Mouse (Mus musculus) heart, embryonic 16.5 days (tissue): ENCODE measurements at regions not wholly inside any gene's neighbourhood (a gene's known extent, or its start where the extent isn't known, plus 50 kb on each side); places are given as distances from the start of the nearest gene placed in this dataset.
A peak's percentile ranks its signal among the peaks of the same experiment; 100 is the strongest.

Source experiments
- ATAC-seq: fragments of 200-750 bp; cut with Nextera tagmentation; replicated peaks from 2 replicates; pipeline ENCODE4 v1.8.0; 2017; ENCODE audit warnings: moderate number of reproducible peaks; ENCODE audit not compliant: insufficient read depth, low FRiP score; ENCODE audit errors: extremely low read depth
- H3K27ac ChIP-seq: fragments of 300-500 bp; sonication (generic); 2 replicates; pipeline ENCODE4 v1.5.1; 2014; ENCODE audit warnings: mild to moderate bottlenecking, low read length, control low read depth, moderate library complexity
- H3K27me3 ChIP-seq: fragments of 300-500 bp; sonication (generic); 2 replicates; pipeline ENCODE4 v1.6.1; 2014; ENCODE audit warnings: low read length, mixed read lengths; ENCODE audit not compliant: control insufficient read depth, insufficient read depth
- H3K36me3 ChIP-seq: fragments of 300-500 bp; sonication (generic); 2 replicates; pipeline ENCODE4 v1.6.1; 2014; ENCODE audit not compliant: control insufficient read depth, insufficient read depth
- H3K4me1 ChIP-seq: fragments of 300-500 bp; sonication (generic); 2 replicates; pipeline ENCODE4 v1.6.1; 2014; ENCODE audit warnings: low read length, mixed read lengths; ENCODE audit not compliant: control insufficient read depth, insufficient read depth
- H3K4me2 ChIP-seq: fragments of 300-500 bp; sonication (generic); 2 replicates; pipeline ENCODE4 v1.6.1; 2014; ENCODE audit warnings: low read depth, mild to moderate bottlenecking, control low read depth, low read length
- H3K4me3 ChIP-seq: fragments of 300-500 bp; sonication (generic); 2 replicates; pipeline ENCODE4 v1.5.1; 2014; ENCODE audit warnings: mild to moderate bottlenecking, control low read depth, low read length
- H3K9ac ChIP-seq: fragments of 300-500 bp; sonication (generic); 2 replicates; pipeline ENCODE4 v1.6.1; 2014; ENCODE audit warnings: low read length, control low read depth
- H3K9me3 ChIP-seq: fragments of 300-500 bp; sonication (generic); replicated peaks from 2 replicates; pipeline ENCODE4 v1.6.1; 2016; ENCODE audit warnings: low read length; ENCODE audit not compliant: control insufficient read depth
- WGBS: fragments of 180-500 bp; shearing (Covaris S2); extraction: QIAGEN DNeasy Blood & Tissue Kit; methylation state at CpG from one replicate; pipeline ENCODE4 v1.1.7; 2014; 5-methylcytosine and 5-hydroxymethylcytosine counted together

GRCm38 (mm10) chr17:29436871-29437534, 53.5 kb upstream of the Pim1 start:
- Histone ChIP-seq H3K9ac (peak overlapping the region; percentile 76), H3K27me3 (no peaks in the 10 kb centered on the region), H3K36me3 (no peaks in the 10 kb centered on the region), H3K4me1 (peaks cover 44% of the 10 kb centered on the region), H3K27ac (peak overlapping the region; percentile 92), H3K4me2 (peak overlapping the region; percentile 69), H3K4me3 (peak overlapping the region; percentile 50), H3K9me3 (no peaks in the 10 kb centered on the region)
- ATAC-seq: peak; percentile 85
- WGBS: 1% methylated on average over 36 of the region's 36 CpGs

- no peaks in the 10 kb centered on the region for H3K27me3 ChIP-seq
- no peak for ATAC-seq
- WGBS: 34% methylated on average over 16 of the region's 16 CpGs
- peak overlapping the region; percentile 69 for H3K4me2 ChIP-seq
- no peaks in the 10 kb centered on the region for H3K9me3 ChIP-seq
- peak overlapping the region; percentile 50 for H3K4me3 ChIP-seq
- peaks cover 36% of the 10 kb centered on the region for H3K4me1 ChIP-seq
- H3K36me3 ChIP-seq: no peaks in the 10 kb centered on the region
- H3K27ac ChIP-seq: peak overlapping the region; percentile 92
- peak overlapping the region; percentile 76 for H3K9ac ChIP-seq
Measured at GRCm38 (mm10) chr17:29437535-29438324, 52.8 kb upstream of the Pim1 start.

- Histone ChIP-seq H3K36me3 (no peaks in the 10 kb centered on the region), H3K27me3 (no peaks in the 10 kb centered on the region), H3K4me2 (peak overlapping the region; percentile 69), H3K9me3 (no peaks in the 10 kb centered on the region), H3K27ac (peak overlapping the region; percentile 92), H3K4me1 (peaks cover 31% of the 10 kb centered on the region), H3K9ac (peak overlapping the region; percentile 50; the same call in 1 of the 2 replicates), H3K4me3 (no peak overlapping the region; the same call in 1 of the 2 replicates)
- WGBS: 22% methylated on average over 17 of the region's 17 CpGs
- no peak for ATAC-seq
Measured at GRCm38 (mm10) chr17:29438347-29439235, 52.0 kb upstream of the Pim1 start.

- no peaks in the 10 kb centered on the region for H3K27me3 ChIP-seq
- no peak overlapping the region for H3K9ac ChIP-seq
- H3K4me3 ChIP-seq: no peak overlapping the region
- no peak overlapping the region for H3K4me2 ChIP-seq
- H3K9me3 ChIP-seq: no peaks in the 10 kb centered on the region
- 45% methylated on average over 4 of the region's 4 CpGs for WGBS
- no peaks in the 10 kb centered on the region for H3K36me3 ChIP-seq
- no peak for ATAC-seq
- peaks cover 24% of the 10 kb centered on the region for H3K4me1 ChIP-seq
- H3K27ac ChIP-seq: peak overlapping the region; percentile 92
Measured at GRCm38 (mm10) chr17:29439992-29440391, 50.6 kb upstream of the Pim1 start.

GRCm38 (mm10) chr17:29440490-29440889, 50.1 kb upstream of the Pim1 start:
- H3K27ac ChIP-seq: no peak overlapping the region
- peaks cover 28% of the 10 kb centered on the region for H3K4me1 ChIP-seq
- H3K27me3 ChIP-seq: no peaks in the 10 kb centered on the region
- H3K36me3 ChIP-seq: no peaks in the 10 kb centered on the region
- no peaks in the 10 kb centered on the region for H3K9me3 ChIP-seq
- no peak overlapping the region for H3K4me3 ChIP-seq
- H3K4me2 ChIP-seq: no peak overlapping the region
- no peak overlapping the region for H3K9ac ChIP-seq
- no peak for ATAC-seq
